Comparison of ENCODE assay signal across 15 mouse cellular contexts in genomic region chr5:127714783-127715704, GRCm38 (mm10).
A peak's percentile ranks its signal among the peaks of the same experiment; 100 is the strongest.
DNase-seq lines count a peak whose midpoint lies in the region; ATAC-seq and TF ChIP-seq lines count a peak whose summit lies in the region.
"Had no signal": no experiment of that assay in that cellular context is flagged by ENCODE, and none has a peak within 500 bp of the region (broad histone marks: within the 10 kb centered on the region; RNA-seq: fewer than 3 reads in every experiment).

No protein-coding gene starts in this region.

- DNase-seq in kidney, adult 2 months, result no peak
- no peak for DNase-seq in kidney, postnatal 14 days
- peak; percentile 76 for DNase-seq in MEL (ENCODE audit: low read depth, low spot score)
- DNase-seq in thymus, postnatal 10 days (ENCODE audit: low spot score in 2 of 2), result no peak
- DNase-seq in ovary, postnatal 36 days (ENCODE audit: low spot score), result no peak
- DNase-seq in frontal cortex, adult 2 months (ENCODE audit: extremely low spot score in 1 of 2, low spot score in 1 of 2), result no peak
- DNase-seq: B cell, adult 2 months; cerebellum, postnatal 14 days; heart, postnatal 4 days; lung, embryonic 14.5 days; right cerebral cortex, postnatal 4 days had no signal

- H3K79me2 ChIP-seq in MEL (ENCODE audit: control insufficient read depth, insufficient read depth, low read length, poor library complexity), result no peaks in the 10 kb centered on the region; the same call in 1 of the 2 replicates

- H3K4me3 ChIP-seq in kidney, adult 2 months (ENCODE audit: insufficient read depth, low read depth, low read length), result no peak overlapping the region
- H3K4me3 ChIP-seq in MEL (ENCODE audit: control insufficient read depth in 1 of 2, insufficient read depth in 1 of 2, low read depth in 2 of 2, low read length in 2 of 2), result peak overlapping the region; percentile 6 to 14

- WGBS in kidney, adult 2 months, result 67% methylated on average over 7 of the region's 7 CpGs

- TF ChIP-seq EP300 in MEL (IDR thresholded peaks at IDR 0.05; ENCODE audit: low read depth in 1 of 2, low read length in 2 of 2), result peak; percentile 44 to 52

- no peak overlapping the region for H3K27ac ChIP-seq in kidney, adult 2 months (ENCODE audit: insufficient read depth, low read depth, low read length)
- H3K27ac ChIP-seq in MEL (ENCODE audit: control insufficient read depth, low read depth, low read length), result peak overlapping the region; percentile 95
- H3K27ac ChIP-seq: kidney, postnatal 0 days had no signal

- TF ChIP-seq CTCF in kidney, adult 2 months (conservative IDR thresholded peaks at IDR 0.05; ENCODE audit: insufficient read depth, insufficient read length, low read depth, low read length), result 0 out of 2 replicates have a peak, but pooled peaks have one; percentile 23
- peak; percentile 45 to 62 (median 50) for TF ChIP-seq CTCF in MEL (IDR thresholded peaks at IDR 0.05 in 2 of 3, conservative IDR thresholded peaks at IDR 0.05 in 1 of 3; ENCODE audit: control insufficient read depth in 1 of 3, insufficient read depth in 1 of 3, low read depth in 2 of 3, low read length in 3 of 3, poor library complexity in 1 of 3, severe bottlenecking in 1 of 3)

- no peaks in the 10 kb centered on the region for H3K27me3 ChIP-seq in kidney, adult 2 months (replicated peaks; ENCODE audit: control insufficient read depth, insufficient read depth, low read length)
- H3K27me3 ChIP-seq in MEL (ENCODE audit: control insufficient read depth in 1 of 2, insufficient read depth in 2 of 2, low read length in 2 of 2), result no peaks in the 10 kb centered on the region

- no peaks in the 10 kb centered on the region for H3K9me3 ChIP-seq in MEL (replicated peaks; ENCODE audit: insufficient read depth, low read length)

- no peaks in the 10 kb centered on the region for H3K36me3 ChIP-seq in kidney, adult 2 months (ENCODE audit: control insufficient read depth, insufficient read depth, low read length)
- H3K36me3 ChIP-seq in MEL (ENCODE audit: control insufficient read depth in 1 of 2, insufficient read depth in 2 of 2, low read length in 2 of 2), result peaks cover 0 to 12% of the 10 kb centered on the region in 2 experiments; a peak in 2 of 4 replicates

- TF ChIP-seq RAD21 in MEL (IDR thresholded peaks at IDR 0.05; ENCODE audit: low read depth, low read length), result no peak; the same call in 1 of the 2 replicates

- peak overlapping the region; percentile 58 for H3K9ac ChIP-seq in MEL (ENCODE audit: control insufficient read depth, low read depth, low read length, poor library complexity, severe bottlenecking)
- H3K9ac ChIP-seq: lung, embryonic 14.5 days had no signal

- ATAC-seq in erythroid progenitor cell, adult 5-6 weeks (replicated peaks; ENCODE audit: low FRiP score, poor library complexity, severe bottlenecking), result peak; percentile 91
- ATAC-seq in megakaryocyte progenitor cell, adult 5-6 weeks (replicated peaks; ENCODE audit: poor library complexity), result peak; percentile 81
- ATAC-seq: inflammation-experienced regulatory T-cells, adult 6 months had no signal

- TF ChIP-seq POLR2A in kidney, adult 2 months (IDR thresholded peaks at IDR 0.05; ENCODE audit: low read depth, low read length), result no peak
- TF ChIP-seq POLR2A in MEL (IDR thresholded peaks at IDR 0.05; ENCODE audit: control insufficient read depth in 1 of 2, insufficient read depth in 1 of 2, low read depth in 1 of 2, low read length in 2 of 2, poor library complexity in 1 of 2), result no peak

- no peaks in the 10 kb centered on the region for H3K4me1 ChIP-seq in kidney, adult 2 months (ENCODE audit: control insufficient read depth, insufficient read depth, low read length)
- peaks cover 6 to 11% of the 10 kb centered on the region in 2 experiments; a peak in 2 of 4 replicates for H3K4me1 ChIP-seq in MEL (ENCODE audit: control insufficient read depth in 1 of 2, insufficient read depth in 2 of 2, low read length in 2 of 2)

TF ChIP-seq in MEL, 35 proteins besides CTCF, POLR2A, EP300 and RAD21:
- no peak for TF ChIP-seq ZMIZ1 (IDR thresholded peaks at IDR 0.05; ENCODE audit: low read depth, low read length)
- TF ChIP-seq TBP (IDR thresholded peaks at IDR 0.05; ENCODE audit: low read depth, low read length), result no peak
- no peak for TF ChIP-seq MYB (IDR thresholded peaks at IDR 0.05; ENCODE audit: low read depth, low read length)
- TF ChIP-seq POLR2AphosphoS2 (IDR thresholded peaks at IDR 0.05; ENCODE audit: low read length), result no peak
- peak; percentile 56; the same call in 1 of the 2 replicates for TF ChIP-seq MXI1 (IDR thresholded peaks at IDR 0.05; ENCODE audit: low read depth, low read length)
- no peak for TF ChIP-seq NELFE (IDR thresholded peaks at IDR 0.05; ENCODE audit: low read depth, low read length)
- TF ChIP-seq BHLHE40 (IDR thresholded peaks at IDR 0.05; ENCODE audit: borderline replicate concordance, low read depth, low read length), result peak; percentile 73; the same call in 1 of the 2 replicates
- no peak for TF ChIP-seq E2F4 (IDR thresholded peaks at IDR 0.05; ENCODE audit: borderline replicate concordance, low read depth, low read length)
- TF ChIP-seq HCFC1 (IDR thresholded peaks at IDR 0.05; ENCODE audit: low read depth, low read length), result no peak
- TF ChIP-seq GATA1 (IDR thresholded peaks at IDR 0.05; ENCODE audit: low read depth, low read length), result peak; percentile 65
- no peak for TF ChIP-seq USF1 (IDR thresholded peaks at IDR 0.05; ENCODE audit: low read depth, low read length)
- no peak for TF ChIP-seq ELF1 (IDR thresholded peaks at IDR 0.05; ENCODE audit: low read depth, low read length)
- no peak for TF ChIP-seq KAT2A (conservative IDR thresholded peaks at IDR 0.05; ENCODE audit: low read depth, low read length)
- TF ChIP-seq TAL1 (IDR thresholded peaks at IDR 0.05; ENCODE audit: low read length), result peak; percentile 53
- no peak for TF ChIP-seq ZNF384 (IDR thresholded peaks at IDR 0.05; ENCODE audit: low read depth, low read length)
- TF ChIP-seq MAX (IDR thresholded peaks at IDR 0.05; ENCODE audit: low read length), result peak; percentile 21; the same call in 1 of the 2 replicates
- TF ChIP-seq JUND (IDR thresholded peaks at IDR 0.05; ENCODE audit: low read depth, low read length), result peak; percentile 87
- TF ChIP-seq MEF2A (IDR thresholded peaks at IDR 0.05; ENCODE audit: extremely low read depth, insufficient replicate concordance, low read depth, low read length, poor library complexity, severe bottlenecking), result no peak
- TF ChIP-seq TCF12 (IDR thresholded peaks at IDR 0.05; ENCODE audit: low read depth, low read length), result peak; percentile 59
- TF ChIP-seq MYC (IDR thresholded peaks at IDR 0.05; ENCODE audit: low read depth, low read length), result peak; percentile 36; the same call in 1 of the 2 replicates
- TF ChIP-seq ZC3H11A (IDR thresholded peaks at IDR 0.05; ENCODE audit: low read depth, low read length), result no peak
- no peak for TF ChIP-seq MAZ (IDR thresholded peaks at IDR 0.05; ENCODE audit: low read depth, low read length)
- 0 out of 2 replicates have a peak, but pooled peaks have one; percentile 17 for TF ChIP-seq SMC3 (IDR thresholded peaks at IDR 0.05; ENCODE audit: low read depth, low read length)
- no peak for TF ChIP-seq RCOR1 (IDR thresholded peaks at IDR 0.05; ENCODE audit: low read depth, low read length)
- no peak for TF ChIP-seq POLR2AphosphoS5 (IDR thresholded peaks at IDR 0.05; ENCODE audit: borderline replicate concordance, low read depth, low read length)
- TF ChIP-seq CHD2 (IDR thresholded peaks at IDR 0.05; ENCODE audit: low read length), result no peak
- TF ChIP-seq GABPA (IDR thresholded peaks at IDR 0.05; ENCODE audit: low read depth, low read length), result no peak
- 0 out of 2 replicates have a peak, but pooled peaks have one; percentile 35 for TF ChIP-seq ETS1 (IDR thresholded peaks at IDR 0.05; ENCODE audit: low read depth, low read length)
- TF ChIP-seq NRF1 (IDR thresholded peaks at IDR 0.05; ENCODE audit: insufficient read depth, low read depth, low read length, poor library complexity, severe bottlenecking), result no peak
- TF ChIP-seq SIN3A (IDR thresholded peaks at IDR 0.05; ENCODE audit: low read length), result 0 out of 2 replicates have a peak, but pooled peaks have one; percentile 20
- TF ChIP-seq USF2 (IDR thresholded peaks at IDR 0.05; ENCODE audit: borderline replicate concordance in 1 of 2, insufficient read depth in 1 of 2, low read depth in 1 of 2, low read length in 2 of 2), result no peak
- TF ChIP-seq ZKSCAN1 (IDR thresholded peaks at IDR 0.05; ENCODE audit: low read depth, low read length), result no peak
- no peak for TF ChIP-seq CHD1 (IDR thresholded peaks at IDR 0.05; ENCODE audit: low read depth, low read length)
- no peak for TF ChIP-seq MAFK (IDR thresholded peaks at IDR 0.05; ENCODE audit: borderline replicate concordance, low read depth, low read length)
- no peak for TF ChIP-seq UBTF (IDR thresholded peaks at IDR 0.05; ENCODE audit: borderline replicate concordance, insufficient read depth, low read depth, low read length)
